Mouse (Mus musculus) left cerebral cortex, adult 18-20 months (tissue): ENCODE data around the gene Gimap9. TPM values are rescaled to one million over a fixed set of nuclear protein-coding genes. Genes with fewer than 3 reads are reported as not detected.
A peak's percentile ranks its signal among the peaks of the same experiment; 100 is the strongest.
"Not testable (repeated sequence)": the region's sequence is repeated elsewhere in the genome, so short reads cannot be mapped to it uniquely, and the experiment has no call there.

Experiments used
- DNase-seq, 2 experiments: peaks; one replicate each; pipeline ENCODE4 v3.0.0; 2021 to 2022; ENCODE audit warnings: low spot score in 2 of 2, mixed read lengths in 1 of 2
- total RNA-seq, 2 experiments: library from RNA; stranded (reverse); gene quantifications; 2 replicates each; pipeline ENCODE4 v1.2.3; 2021

Gene Gimap9
- total RNA-seq, 2 experiments from 2014 or later: 0.70 to 0.80 TPM

GRCm38 (mm10) chr6:48658721-48659120 is 17.2 kb upstream of the Gimap9 start:
- no peak for DNase-seq

- DNase-seq: no peak
Observed at GRCm38 (mm10) chr6:48664750-48665149, 11.2 kb upstream of the Gimap9 start.

- DNase-seq: no peak
Observed at GRCm38 (mm10) chr6:48665471-48665870, 10.5 kb upstream of the Gimap9 start.

- DNase-seq: no peak
Observed at GRCm38 (mm10) chr6:48666159-48666586, 9.8 kb upstream of the Gimap9 start.

- DNase-seq: no peak
Observed at GRCm38 (mm10) chr6:48668022-48668421, 7.9 kb upstream of the Gimap9 start.

DNA sequence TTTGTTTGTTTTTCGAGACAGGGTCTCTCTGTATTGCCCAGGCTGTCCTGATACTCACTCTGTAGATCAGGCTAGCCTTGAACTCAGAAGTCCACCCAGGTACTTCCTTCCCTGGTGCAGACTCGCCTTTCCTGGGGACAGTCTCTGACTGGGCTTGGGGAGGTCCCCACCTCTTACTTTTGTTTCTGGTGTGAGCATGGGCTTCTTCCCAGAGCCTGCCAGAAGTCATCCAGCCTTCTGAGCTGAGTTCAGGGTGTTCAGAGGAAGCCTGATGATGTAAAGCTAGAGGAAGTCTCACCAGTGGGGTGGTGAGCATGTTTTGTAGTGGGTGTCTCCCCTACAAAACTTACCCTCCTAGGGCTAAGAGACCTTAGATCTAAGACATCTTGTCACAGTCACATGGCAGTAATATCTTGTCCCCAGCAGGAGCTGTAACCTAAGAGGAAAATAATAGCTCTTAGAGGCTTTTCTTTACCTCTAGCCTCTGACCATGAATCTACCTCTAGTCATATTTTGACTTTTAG is 6.4 kb upstream of the Gimap9 start:
- DNase-seq: no peak

DNA sequence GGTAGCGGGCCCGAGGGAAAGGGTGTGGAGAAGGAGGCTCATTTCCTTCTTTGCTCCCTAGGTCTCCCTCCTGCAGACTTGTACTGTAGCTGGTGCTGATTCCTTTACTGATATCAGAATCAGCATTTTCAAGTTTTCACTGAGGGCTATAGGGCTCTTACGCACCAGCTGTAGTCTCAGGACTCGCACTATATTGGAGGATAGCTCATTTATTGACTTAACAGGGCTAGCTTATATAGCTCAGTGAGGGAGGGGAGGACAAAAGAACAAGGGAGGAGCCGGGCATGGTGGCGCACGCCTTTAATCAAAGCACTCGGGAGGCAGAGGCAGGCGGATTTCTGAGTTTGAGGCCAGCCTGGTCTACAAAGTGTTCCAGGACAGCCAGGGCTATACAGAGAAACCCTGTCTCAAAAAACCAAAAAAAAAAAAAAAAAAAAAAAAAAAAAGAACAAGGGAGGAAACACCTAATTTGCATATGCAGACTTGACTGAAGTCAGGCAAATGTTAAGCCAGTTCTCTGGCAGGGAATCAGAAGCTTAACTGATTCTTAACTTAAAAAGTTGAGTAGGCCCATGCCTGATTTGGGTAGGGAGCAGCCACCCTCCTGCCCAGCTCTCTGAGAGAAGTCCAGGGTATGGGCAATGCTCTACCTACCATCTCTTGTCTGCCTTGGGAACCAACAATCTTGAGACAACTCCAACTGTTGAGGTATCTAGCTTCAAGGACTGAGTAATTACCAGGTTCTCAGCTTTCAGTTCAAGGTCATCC is 1.5 kb upstream of the Gimap9 start:
- DNase-seq: no peak

GRCm38 (mm10) chr6:48675400-48675930 is 464 bp upstream of the Gimap9 start:
- DNase-seq: no peak

DNA sequence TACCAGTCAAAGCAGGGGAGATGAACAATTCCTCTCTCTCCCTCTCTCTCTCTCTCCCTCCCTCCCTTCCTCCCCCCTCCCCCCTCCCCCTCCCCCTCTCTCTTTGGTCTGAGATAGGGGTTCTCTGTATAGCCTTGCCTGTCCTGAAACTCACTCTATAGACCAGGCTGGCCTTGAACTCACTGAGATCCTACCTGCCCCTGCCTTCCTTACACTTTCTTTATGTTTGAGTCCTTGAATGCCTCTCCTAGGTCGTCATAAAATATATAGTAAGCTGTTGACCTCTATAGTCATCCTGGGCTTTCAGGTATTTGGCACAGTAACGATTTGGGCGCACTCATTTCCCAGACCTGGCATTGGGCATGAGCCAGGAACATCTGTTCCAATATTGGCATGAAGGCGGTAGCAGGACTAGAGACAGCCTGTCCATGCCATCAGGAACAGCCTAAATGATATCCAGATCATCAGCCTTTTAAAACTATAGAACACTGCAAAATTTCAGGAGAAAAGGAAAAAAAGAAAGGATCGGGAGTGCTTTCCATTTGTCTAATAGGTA is 1.0 kb downstream of the Gimap9 start:
- DNase-seq: no peak

GRCm38 (mm10) chr6:48677492-48678345 is 1.8 kb downstream of the Gimap9 start:
- no peak for DNase-seq

DNA sequence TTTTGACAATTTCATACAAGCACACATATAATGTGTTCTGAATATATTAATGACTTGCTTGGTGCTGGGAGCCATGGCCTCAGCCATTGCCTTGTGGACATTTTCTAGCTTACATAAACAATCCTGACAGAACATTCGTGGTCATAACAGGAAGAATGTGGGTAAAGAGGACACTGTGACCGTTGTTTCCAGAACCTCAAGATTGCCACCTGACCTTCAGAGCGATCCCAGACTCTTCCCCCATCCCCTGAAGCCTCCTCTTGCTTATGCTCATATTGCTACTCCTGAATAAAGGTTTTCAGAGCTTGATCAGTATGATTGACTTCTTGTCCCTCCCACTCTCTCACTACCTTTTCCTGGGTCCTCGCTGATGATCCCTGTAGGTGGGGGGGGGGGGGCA is 2.5 kb downstream of the Gimap9 start:
- no peak for DNase-seq

DNA sequence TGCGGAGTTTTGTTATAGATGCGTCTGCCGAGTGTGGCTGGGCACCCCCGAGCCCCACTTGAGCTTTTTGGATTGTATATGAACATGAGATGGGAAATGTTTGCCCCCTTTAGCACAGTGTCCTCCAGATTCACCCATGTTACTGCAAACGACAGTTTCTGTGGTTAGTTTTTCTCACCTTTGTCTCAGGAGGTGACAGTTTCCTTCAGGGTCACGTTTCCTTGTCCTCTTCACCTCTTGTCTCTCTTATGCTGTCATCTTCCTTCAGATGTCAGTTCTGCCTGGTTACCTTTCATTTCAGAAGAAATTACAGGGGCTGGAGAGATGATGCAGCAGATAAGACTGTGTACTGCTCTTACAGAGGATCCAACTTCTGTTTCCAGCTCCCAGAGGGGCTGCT is 3.8 kb downstream of the Gimap9 start:
- no peak for DNase-seq

GRCm38 (mm10) chr6:48680421-48680820 is 4.5 kb downstream of the Gimap9 start:
- no peak for DNase-seq

- DNase-seq: no peak
Observed at GRCm38 (mm10) chr6:48681472-48682090, 5.7 kb downstream of the Gimap9 start.

- peak in 1 of 2 experiments; percentile 8 for DNase-seq
Observed at GRCm38 (mm10) chr6:48682271-48682670, 6.3 kb downstream of the Gimap9 start.

DNA sequence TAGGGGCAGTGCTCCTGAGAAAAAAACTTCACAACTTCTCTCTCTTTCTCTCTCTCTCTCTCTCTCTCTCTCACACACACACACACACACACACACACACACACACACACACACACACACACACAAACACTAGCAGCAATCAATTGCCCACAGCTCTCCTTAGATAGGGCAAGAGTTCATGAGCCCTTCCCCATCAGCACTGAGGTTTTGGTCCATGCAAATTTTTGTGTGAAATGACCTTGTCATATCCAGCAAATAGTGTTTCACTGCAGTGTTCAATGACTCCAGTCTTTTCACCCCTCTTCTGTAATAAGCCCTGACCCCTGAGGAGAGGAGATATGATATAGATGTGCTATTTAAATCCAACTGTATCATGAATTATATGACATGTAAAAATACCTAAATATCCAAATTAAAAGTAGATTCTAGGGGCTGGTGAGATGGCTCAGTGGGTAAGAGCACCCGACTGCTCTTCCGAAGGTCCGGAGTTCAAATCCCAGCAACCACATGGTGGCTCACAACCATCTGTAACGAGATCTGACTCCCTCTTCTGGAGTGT is 7.4 kb downstream of the Gimap9 start:
- DNase-seq: not testable (repeated sequence)

DNA sequence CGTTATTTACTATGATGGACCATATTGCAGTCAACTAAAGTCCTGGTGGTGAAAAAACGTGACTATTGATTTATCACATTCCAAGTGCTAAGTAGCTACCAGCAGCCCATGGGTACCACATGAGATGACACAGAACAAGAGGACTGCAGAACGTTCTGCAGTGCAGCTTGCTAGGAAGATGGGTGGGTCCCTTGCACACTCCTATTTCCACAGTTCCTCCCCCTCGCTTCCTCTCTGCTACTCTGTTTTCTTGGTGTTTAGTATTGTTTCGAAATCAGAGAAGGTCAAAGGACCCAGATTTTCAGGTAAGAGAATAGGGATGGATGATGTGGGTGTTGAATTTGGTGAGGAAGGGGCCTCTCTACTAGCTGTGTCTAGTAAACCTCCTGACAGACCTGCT is 8.4 kb downstream of the Gimap9 start, which contains the start of gene Gimap4:
Gene Gimap4, plus strand, starts transcription at position 231 of the 400 bp plus-strand sequence.
- no peak for DNase-seq

DNA sequence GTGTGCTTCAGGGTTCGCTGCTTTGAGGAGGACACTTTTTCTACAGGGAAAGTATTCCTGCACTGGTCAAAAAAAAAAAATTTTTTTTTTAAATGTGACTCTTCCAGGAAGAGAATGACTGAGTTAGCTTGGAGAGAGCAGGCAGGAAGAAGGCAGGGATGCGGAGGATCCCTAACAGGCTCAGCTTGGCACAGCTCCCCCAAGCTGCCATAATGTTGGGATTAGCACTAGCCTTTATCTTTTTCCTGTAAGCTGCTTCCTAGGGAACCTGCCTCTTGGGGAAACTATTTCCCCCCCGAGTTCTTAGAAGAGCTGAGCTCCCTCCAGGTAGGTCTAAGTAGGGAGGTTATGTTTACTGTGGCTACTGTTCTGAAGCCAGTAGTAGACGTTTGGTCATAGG is 8.9 kb downstream of the Gimap9 start:
- DNase-seq: no peak

GRCm38 (mm10) chr6:48685251-48685650 is 9.3 kb downstream of the Gimap9 start:
- no peak for DNase-seq
